9 mouse cellular contexts compared by ENCODE assay signal in genomic region chr2:35503723-35504416, GRCm38 (mm10). TPM values are rescaled to one million over a fixed set of nuclear protein-coding genes. Genes with fewer than 3 reads are reported as not detected.
A peak's percentile ranks its signal among the peaks of the same experiment; 100 is the strongest.
DNase-seq lines count a peak whose midpoint lies in the region; ATAC-seq and TF ChIP-seq lines count a peak whose summit lies in the region.
"Had no signal": no experiment of that assay in that cellular context is flagged by ENCODE, and none has a peak within 500 bp of the region (broad histone marks: within the 10 kb centered on the region; RNA-seq: fewer than 3 reads in every experiment).

No protein-coding gene starts in this region.

- peak overlapping the region; percentile 84 for H3K27ac ChIP-seq in heart, embryonic 10.5 days
- peak overlapping the region; percentile 79 for H3K27ac ChIP-seq in bone marrow, adult 2 months (ENCODE audit: control insufficient read depth, insufficient read depth, low read depth, low read length, poor library complexity)
- no peak overlapping the region for H3K27ac ChIP-seq in forebrain, embryonic 13.5 days

- no peak overlapping the region for H3K4me2 ChIP-seq in forebrain, embryonic 13.5 days

- peaks cover 72% of the 10 kb centered on the region for H3K4me1 ChIP-seq in heart, embryonic 10.5 days
- H3K4me1 ChIP-seq in bone marrow, adult 2 months (ENCODE audit: control insufficient read depth, insufficient read depth, low read length): peaks cover 25% of the 10 kb centered on the region
- H3K4me1 ChIP-seq in forebrain, embryonic 13.5 days: peaks cover 11% of the 10 kb centered on the region

- no peak overlapping the region for H3K9ac ChIP-seq in forebrain, embryonic 13.5 days

- H3K36me3 ChIP-seq in heart, embryonic 10.5 days: no peaks in the 10 kb centered on the region
- no peaks in the 10 kb centered on the region for H3K36me3 ChIP-seq in forebrain, embryonic 13.5 days (ENCODE audit: poor library complexity, severe bottlenecking)

- ATAC-seq in hematopoietic stem cell, adult 5-6 weeks (replicated peaks in 1 of 2; ENCODE audit: insufficient read depth in 1 of 2, low FRiP score in 2 of 2, low TSS enrichment in 1 of 2, low read depth in 1 of 2, poor library complexity in 2 of 2, severe bottlenecking in 2 of 2): peak; percentile 82 to 83
- no peak for ATAC-seq in forebrain, embryonic 13.5 days

- DNase-seq in heart, embryonic 10.5 days (ENCODE audit: low spot score): peak; percentile 95
- no peak for DNase-seq in heart, adult 8-10 months (ENCODE audit: low spot score)
- DNase-seq in spleen, postnatal 4 days (ENCODE audit: low spot score in 2 of 2): peak; percentile 47 to 72
- no peak for DNase-seq in adrenal gland, postnatal 25 days
- no peak for DNase-seq in kidney, postnatal 14 days
- DNase-seq: cerebellum, adult 2 months had no signal

- H3K4me3 ChIP-seq in heart, embryonic 10.5 days: peak overlapping the region; percentile 1; the same call in 1 of the 2 replicates
- no peak overlapping the region for H3K4me3 ChIP-seq in bone marrow, adult 2 months (replicated peaks; ENCODE audit: control insufficient read depth, low read depth, low read length)
- no peak overlapping the region for H3K4me3 ChIP-seq in forebrain, embryonic 13.5 days

- TF ChIP-seq POLR2A in bone marrow, adult 2 months (IDR thresholded peaks at IDR 0.05; ENCODE audit: borderline replicate concordance, control insufficient read depth, low read depth, low read length): no peak

- TF ChIP-seq CTCF in bone marrow, adult 2 months (IDR thresholded peaks at IDR 0.05; ENCODE audit: control insufficient read depth, insufficient read depth, low read length): no peak

- H3K27me3 ChIP-seq in heart, embryonic 10.5 days (ENCODE audit: insufficient read depth, poor library complexity, severe bottlenecking): no peaks in the 10 kb centered on the region
- H3K27me3 ChIP-seq in forebrain, embryonic 13.5 days: no peaks in the 10 kb centered on the region

- no peaks in the 10 kb centered on the region for H3K9me3 ChIP-seq in heart, embryonic 10.5 days
- H3K9me3 ChIP-seq in forebrain, embryonic 13.5 days (replicated peaks): no peaks in the 10 kb centered on the region

- WGBS in heart, embryonic 10.5 days: 17% methylated on average over 8 of the region's 8 CpGs
- 8% methylated on average over 8 of the region's 8 CpGs for WGBS in bone marrow, adult 2 months
- WGBS in forebrain, embryonic 13.5 days: 72% methylated on average over 8 of the region's 8 CpGs

RNA-seq across cellular contexts. Expression of gene Ggta1, which starts 40.8 kb away (rescaled TPM):
- 30.4 and 51.3 TPM in 2 replicates for polyA plus RNA-seq in heart, embryonic 10.5 days (2016; fragmentation: Nextera tagmentation; extraction: Ambion mirVana)
- 10 to 100 TPM in 3 of 4 experiments, 1 to 10 TPM in 1; 9.9 to 18.2 (median 14.5) TPM for total RNA-seq in heart, adult 8-10 months (2022)
- polyA plus RNA-seq in bone marrow, adult 2 months (2011; ENCODE audit: insufficient read depth, insufficient read length, low replicate concordance, missing spikeins): 7.3 and 16.2 TPM in 2 replicates
- total RNA-seq in hematopoietic stem cell, adult 5-6 weeks (2017): 65.5 and 86.1 TPM in 2 replicates
- 4.1 and 4.7 TPM in 2 replicates for polyA plus RNA-seq in forebrain, embryonic 13.5 days (2015; fragmentation: Nextera tagmentation; extraction: Ambion mirVana)
- 8.1 and 13.4 TPM in 2 replicates for total RNA-seq in adrenal gland, postnatal 25 days (2021)

RNA-seq across cellular contexts. Expression of gene Dab2ip, which starts 54.2 kb away (rescaled TPM):
- 47.6 and 49.0 TPM in 2 replicates for polyA plus RNA-seq in heart, embryonic 10.5 days (2016; fragmentation: Nextera tagmentation; extraction: Ambion mirVana)
- 10 to 100 TPM; 41.4 to 47.5 (median 46.5) TPM for total RNA-seq in heart, adult 8-10 months (2022)
- 6.0 and 9.8 TPM in 2 replicates for polyA plus RNA-seq in bone marrow, adult 2 months (2011; ENCODE audit: insufficient read depth, insufficient read length, low replicate concordance, missing spikeins)
- total RNA-seq in hematopoietic stem cell, adult 5-6 weeks (2017): 15.0 and 16.9 TPM in 2 replicates
- polyA plus RNA-seq in forebrain, embryonic 13.5 days (2015; fragmentation: Nextera tagmentation; extraction: Ambion mirVana): 27.4 and 27.6 TPM in 2 replicates
- total RNA-seq in adrenal gland, postnatal 25 days (2021): 96.1 and 137 TPM in 2 replicates

Comparison
In these comparisons a context has a peak if more than half of its experiments do, and no peak if none do; other contexts are left out.
1. DNase-seq: peak in heart, embryonic 10.5 days (single experiment) and spleen, postnatal 4 days (2 of 2); none in heart, adult 8-10 months (single experiment), adrenal gland, postnatal 25 days (single experiment) and kidney, postnatal 14 days (single experiment).